Comparison of ENCODE assay signal across 10 mouse cellular contexts in genomic region chr3:159884802-159885201, GRCm38 (mm10). TPM values are rescaled to one million over a fixed set of nuclear protein-coding genes. Genes with fewer than 3 reads are reported as not detected.
DNase-seq lines count a peak whose midpoint lies in the region; ATAC-seq lines count a peak whose summit lies in the region.
"Had no signal": no experiment of that assay in that cellular context is flagged by ENCODE, and none has a peak within 500 bp of the region (broad histone marks: within the 10 kb centered on the region; RNA-seq: fewer than 3 reads in every experiment).

No protein-coding gene starts in this region.

- no peaks in the 10 kb centered on the region for H3K9me3 ChIP-seq in heart, embryonic 13.5 days
- no peaks in the 10 kb centered on the region for H3K9me3 ChIP-seq in embryonic facial prominence, embryonic 10.5 days
- no peaks in the 10 kb centered on the region for H3K9me3 ChIP-seq in hindbrain, embryonic 12.5 days (replicated peaks)
- H3K9me3 ChIP-seq in midbrain, embryonic 15.5 days = no peaks in the 10 kb centered on the region
- H3K9me3 ChIP-seq: liver, embryonic 12.5 days had no signal

- intact Hi-C loops in heart, postnatal 14 days (cut with DNase I) = loop anchor here (5.0 kb wide), 1 partner anchor 43 kb away; no protein-coding TSS in a partner anchor
- intact Hi-C loops in left cerebral cortex, postnatal 25 days (cut with DNase I) = no loop called here

- H3K4me1 ChIP-seq in heart, embryonic 13.5 days = peaks cover 54% of the 10 kb centered on the region
- peaks cover 22% of the 10 kb centered on the region for H3K4me1 ChIP-seq in embryonic facial prominence, embryonic 10.5 days
- peaks cover 15% of the 10 kb centered on the region for H3K4me1 ChIP-seq in hindbrain, embryonic 12.5 days
- H3K4me1 ChIP-seq in midbrain, embryonic 15.5 days = peaks cover 17% of the 10 kb centered on the region
- H3K4me1 ChIP-seq: liver, embryonic 12.5 days had no signal

- H3K36me3 ChIP-seq in heart, embryonic 13.5 days = peaks cover 6% of the 10 kb centered on the region; the same call in 1 of the 2 replicates
- H3K36me3 ChIP-seq in embryonic facial prominence, embryonic 10.5 days (replicated peaks) = peaks cover 6% of the 10 kb centered on the region
- H3K36me3 ChIP-seq in hindbrain, embryonic 12.5 days = no peaks in the 10 kb centered on the region
- H3K36me3 ChIP-seq in midbrain, embryonic 15.5 days (replicated peaks) = no peaks in the 10 kb centered on the region
- H3K36me3 ChIP-seq: liver, embryonic 12.5 days had no signal

- no peak for ATAC-seq in heart, embryonic 13.5 days (ENCODE audit: extremely low read depth, insufficient number of reproducible peaks, low FRiP score, low TSS enrichment)
- peak; percentile 52 for ATAC-seq in hindbrain, embryonic 12.5 days (ENCODE audit: low FRiP score)
- peak; percentile 49 for ATAC-seq in midbrain, embryonic 15.5 days (replicated peaks)
- ATAC-seq: liver, embryonic 12.5 days had no signal

- H3K27ac ChIP-seq in heart, embryonic 13.5 days (replicated peaks) = peak overlapping the region; percentile 89
- H3K27ac ChIP-seq in embryonic facial prominence, embryonic 10.5 days (replicated peaks) = 0 out of 2 replicates have a peak overlapping the region, but pooled peaks have one; percentile 10
- H3K27ac ChIP-seq in hindbrain, embryonic 12.5 days = peak overlapping the region; percentile 62
- peak overlapping the region; percentile 67 for H3K27ac ChIP-seq in midbrain, embryonic 15.5 days
- H3K27ac ChIP-seq: liver, embryonic 12.5 days had no signal

- peak overlapping the region; percentile 55 for H3K4me2 ChIP-seq in heart, embryonic 13.5 days
- no peak overlapping the region for H3K4me2 ChIP-seq in hindbrain, embryonic 12.5 days (replicated peaks)
- no peak overlapping the region for H3K4me2 ChIP-seq in midbrain, embryonic 15.5 days
- H3K4me2 ChIP-seq: liver, embryonic 12.5 days had no signal

- H3K4me3 ChIP-seq in heart, embryonic 13.5 days = no peak overlapping the region
- no peak overlapping the region for H3K4me3 ChIP-seq in embryonic facial prominence, embryonic 10.5 days
- H3K4me3 ChIP-seq in hindbrain, embryonic 12.5 days = no peak overlapping the region
- no peak overlapping the region for H3K4me3 ChIP-seq in midbrain, embryonic 15.5 days
- H3K4me3 ChIP-seq: liver, embryonic 12.5 days had no signal

- no peaks in the 10 kb centered on the region for H3K27me3 ChIP-seq in heart, embryonic 13.5 days (replicated peaks)
- H3K27me3 ChIP-seq in embryonic facial prominence, embryonic 10.5 days (replicated peaks; ENCODE audit: low read depth, poor library complexity, severe bottlenecking) = no peaks in the 10 kb centered on the region
- no peaks in the 10 kb centered on the region for H3K27me3 ChIP-seq in hindbrain, embryonic 12.5 days
- H3K27me3 ChIP-seq in midbrain, embryonic 15.5 days (replicated peaks) = no peaks in the 10 kb centered on the region
- H3K27me3 ChIP-seq: CH12.LX; liver, embryonic 12.5 days had no signal

- H3K9ac ChIP-seq in heart, embryonic 13.5 days = peak overlapping the region; percentile 48
- no peak overlapping the region for H3K9ac ChIP-seq in hindbrain, embryonic 12.5 days
- H3K9ac ChIP-seq in midbrain, embryonic 15.5 days = no peak overlapping the region
- H3K9ac ChIP-seq: liver, embryonic 12.5 days had no signal

- no peak for DNase-seq in heart, postnatal 14 days
- DNase-seq in embryonic facial prominence, embryonic 10.5 days (ENCODE audit: low spot score) = no peak
- no peak for DNase-seq in embryo, embryonic 10.5 days (ENCODE audit: low spot score)
- DNase-seq in cerebellum, adult 11-12 months = no peak
- no peak for DNase-seq in left cerebral cortex, postnatal 25 days (ENCODE audit: low spot score in 2 of 2)

RNA-seq across cellular contexts. Expression of gene Wls, which starts 45.3 kb away (rescaled TPM):
- polyA plus RNA-seq in heart, embryonic 13.5 days (2015; fragmentation: Nextera tagmentation; extraction: Ambion mirVana) = 131 and 140 TPM in 2 replicates
- total RNA-seq in heart, postnatal 14 days (2021) = 10 to 100 TPM; 54.6 to 55.9 TPM
- polyA plus RNA-seq in embryonic facial prominence, embryonic 10.5 days (2016; fragmentation: Nextera tagmentation; extraction: Ambion mirVana) = 118 and 122 TPM in 2 replicates
- 156 and 162 TPM in 2 replicates for polyA plus RNA-seq in hindbrain, embryonic 12.5 days (2016; fragmentation: Nextera tagmentation; extraction: Ambion mirVana)
- polyA plus RNA-seq in midbrain, embryonic 15.5 days (2015; fragmentation: Nextera tagmentation; extraction: Ambion mirVana) = 80.8 and 81.9 TPM in 2 replicates
- total RNA-seq in left cerebral cortex, postnatal 25 days (2021) = 10 to 100 TPM; 40.4 to 46.6 TPM
- total RNA-seq: CH12.LX had no signal

Comparison
In these comparisons a context has a peak if more than half of its experiments do, and no peak if none do; other contexts are left out.
1. H3K27ac ChIP-seq: peak in every context shown above with its lines; median percentile 89 in heart, embryonic 13.5 days; 67 in midbrain, embryonic 15.5 days; 62 in hindbrain, embryonic 12.5 days; 10 in embryonic facial prominence, embryonic 10.5 days.